Mouse (Mus musculus): ENCODE measurements around the gene Urod. TPM values are rescaled to one million over a fixed set of nuclear protein-coding genes. Genes with fewer than 3 reads are reported as not detected.

The Urod gene
- total RNA-seq, 4 experiments from 2014 or later, result 62.5 to 75.0 (median 67.2) TPM

- DNase-seq (ENCODE audit: low spot score in 2 of 2), result no peak
These were observed 1.6 kb upstream of the Urod start for GRCm38 (mm10) chr4:116995798-116996135.

DNA sequence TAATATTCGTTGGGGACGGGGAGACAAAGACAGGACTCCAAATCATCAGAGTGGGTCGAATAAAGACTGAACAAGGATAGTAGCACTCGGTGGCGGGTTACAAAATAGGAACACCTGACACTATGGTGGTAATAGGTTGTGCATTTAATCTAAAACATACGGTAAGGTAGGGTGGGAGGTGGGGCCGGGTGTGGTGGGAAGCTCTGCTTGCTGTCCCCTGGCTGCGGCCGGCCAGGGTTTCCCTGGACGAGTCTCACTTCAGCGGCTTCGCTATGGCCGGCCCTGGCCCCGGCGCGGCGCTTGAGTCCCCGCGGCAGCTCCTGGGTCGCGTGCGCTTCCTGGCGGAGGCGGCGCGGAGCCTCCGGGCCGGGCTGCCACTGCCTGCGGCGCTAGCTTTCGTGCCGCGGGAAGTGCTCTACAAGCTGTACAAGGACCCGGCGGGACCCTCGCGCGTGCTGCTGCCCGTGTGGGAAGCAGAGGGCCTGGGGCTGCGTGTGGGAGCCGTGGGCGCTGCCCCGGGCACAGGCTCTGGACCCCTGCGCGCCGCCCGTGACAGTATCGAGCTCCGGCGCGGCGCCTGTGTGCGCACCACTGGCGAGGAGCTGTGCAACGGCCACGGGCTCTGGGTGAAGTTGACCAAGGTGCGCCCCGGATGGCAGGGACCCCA, 1.1 kb upstream of the Urod start, which contains the start of gene Hectd3:
TSS of gene Hectd3 (plus strand) at position 187 of the 667 bp plus-strand sequence.
- no peak for DNase-seq (ENCODE audit: low spot score in 2 of 2)

DNA sequence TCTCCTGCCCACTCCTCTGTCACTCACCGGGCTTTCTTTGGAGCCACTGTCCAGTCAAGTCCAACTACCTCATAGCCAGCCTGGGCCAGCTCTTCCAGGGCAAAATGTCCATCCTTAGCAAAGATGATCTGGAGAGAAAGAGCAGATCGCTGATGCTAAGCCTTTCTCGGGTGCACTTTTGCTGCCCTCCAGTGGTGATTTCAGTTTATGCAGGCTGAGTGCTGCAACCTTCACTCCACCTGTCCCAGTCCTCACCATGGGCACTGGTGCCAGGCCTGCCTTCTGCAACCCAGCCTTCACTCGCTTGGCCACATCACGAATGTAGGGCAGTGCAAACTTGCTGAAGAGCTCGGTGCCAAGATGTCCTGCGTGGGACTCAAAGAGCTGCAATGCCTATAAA, 2.8 kb downstream of the Urod start:
- DNase-seq (ENCODE audit: low spot score in 2 of 2), result peak in 1 of 2 experiments; percentile 88

DNA sequence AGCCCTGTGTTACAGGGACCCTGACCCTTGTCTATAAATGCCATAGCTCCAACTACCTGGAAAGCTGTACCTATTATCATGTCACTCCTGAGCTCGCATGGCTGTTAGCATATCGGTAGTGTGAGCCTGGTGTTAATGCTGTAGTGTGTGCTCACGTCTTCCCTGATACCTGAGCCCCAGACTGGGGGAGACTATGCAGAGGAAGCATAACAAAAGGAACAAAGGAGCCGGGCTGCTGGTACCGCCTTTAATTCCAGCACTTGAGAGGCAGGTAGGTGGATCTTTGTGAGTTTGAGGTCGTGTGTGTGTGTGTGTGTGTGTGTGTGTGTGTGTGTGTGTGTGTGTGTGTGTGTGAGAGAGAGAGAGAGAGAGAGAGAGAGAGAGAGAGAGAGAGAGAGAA, 4.5 kb downstream of the Urod start:
- no peak for DNase-seq (ENCODE audit: low spot score in 2 of 2)

GRCm38 (mm10) chr4:116987122-116987456, 7.1 kb downstream of the Urod start:
- no peak for DNase-seq (ENCODE audit: low spot score in 2 of 2)

DNA sequence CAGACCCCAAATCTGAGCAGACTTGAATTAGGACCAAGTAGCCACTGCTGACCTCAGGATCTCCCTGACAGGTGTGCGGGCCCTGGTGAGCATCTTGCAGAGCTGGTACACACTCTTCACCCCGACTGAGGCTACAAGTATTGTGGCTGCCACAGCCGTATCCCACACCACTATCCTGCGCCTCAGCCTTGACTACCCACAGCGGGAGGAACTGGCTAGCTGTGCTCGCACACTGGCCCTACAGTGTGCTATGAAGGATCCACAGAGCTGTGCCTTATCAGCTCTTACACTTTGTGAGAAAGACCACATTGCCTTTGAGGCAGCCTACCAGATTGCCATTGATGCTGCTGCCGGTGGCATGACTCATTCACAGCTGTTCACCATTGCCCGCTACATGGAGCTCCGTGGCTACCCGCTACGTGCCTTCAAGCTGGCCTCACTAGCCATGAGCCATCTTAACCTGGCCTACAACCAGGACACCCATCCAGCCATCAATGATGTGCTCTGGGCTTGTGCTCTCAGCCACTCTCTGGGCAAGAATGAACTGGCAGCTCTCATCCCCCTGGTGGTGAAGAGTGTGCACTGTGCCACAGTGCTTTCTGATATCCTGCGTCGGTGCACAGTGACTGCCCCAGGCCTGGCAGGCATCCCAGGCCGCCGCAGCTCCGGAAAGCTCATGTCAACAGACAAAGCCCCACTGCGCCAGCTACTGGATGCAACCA, 7.7 kb downstream of the Urod start:
- peak; percentile 43 to 59 for DNase-seq (ENCODE audit: low spot score in 2 of 2)

DNA sequence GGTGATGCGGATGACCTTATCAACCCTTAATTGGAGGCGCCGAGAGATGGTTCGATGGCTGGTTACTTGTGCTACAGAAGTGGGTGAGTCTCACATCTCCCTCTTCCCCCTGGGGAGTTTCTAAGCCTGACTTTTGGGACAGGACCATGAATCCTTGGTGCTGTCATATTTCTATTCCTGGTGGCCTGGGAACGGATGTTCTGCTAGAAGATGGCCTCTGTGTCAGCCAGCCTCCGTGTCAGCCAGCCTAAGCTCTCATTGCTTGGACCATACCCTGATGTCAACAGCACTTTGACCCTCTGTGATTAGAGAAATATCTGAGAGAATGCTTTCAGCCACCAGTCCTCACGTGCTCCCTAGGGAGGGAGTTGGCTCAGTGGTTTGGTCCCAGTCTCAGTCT, 8.5 kb downstream of the Urod start:
- DNase-seq (ENCODE audit: low spot score in 2 of 2), result no peak

- DNase-seq (ENCODE audit: low spot score in 2 of 2), result no peak
These were observed 17.7 kb downstream of the Urod start for GRCm38 (mm10) chr4:116976503-116976902.

GRCm38 (mm10) chr4:116954951-116955350, 39.3 kb downstream of the Urod start:
- no peak for DNase-seq (ENCODE audit: low spot score in 2 of 2)

GRCm38 (mm10) chr4:116951642-116952041, 42.6 kb downstream of the Urod start:
- no peak for DNase-seq (ENCODE audit: low spot score in 2 of 2)

DNA sequence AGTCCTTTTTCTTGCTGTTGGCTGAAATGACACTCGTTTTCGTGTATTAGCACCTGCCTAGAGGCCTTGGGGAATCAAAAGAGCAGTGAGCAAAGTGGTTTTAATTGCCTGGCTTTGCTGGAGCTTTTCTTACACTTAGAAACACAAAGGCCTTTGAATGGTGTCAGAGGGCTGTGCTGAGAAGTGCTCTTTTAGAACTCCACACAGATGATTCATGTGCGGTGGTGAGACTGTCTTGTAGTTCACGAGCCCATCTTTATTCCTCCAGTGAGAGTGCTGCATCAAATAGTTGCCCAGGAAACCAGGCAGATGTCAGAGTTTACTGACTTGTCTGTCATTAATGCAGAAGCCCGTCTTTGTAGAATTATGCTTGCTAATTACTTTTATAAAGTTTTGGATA, 50.2 kb downstream of the Urod start:
- no peak for DNase-seq (ENCODE audit: low spot score in 2 of 2)

GRCm38 (mm10) chr4:116942695-116943094, 51.5 kb downstream of the Urod start:
- DNase-seq (ENCODE audit: low spot score in 2 of 2), result no peak

Other genes starting within 250 kb of the Urod start
- 10 to 100 TPM; 13.1 to 15.3 (median 14.9) TPM for gene Toe1, start 186.8 kb downstream of the Urod start, total RNA-seq (2022)
- gene Mutyh, start 186.7 kb downstream of the Urod start, total RNA-seq (2022), result 1 to 10 TPM; 2.1 to 4.8 (median 2.9) TPM
- 1 to 10 TPM; 1.3 to 1.9 (median 1.7) TPM for gene Hpdl, start 172.7 kb downstream of the Urod start, total RNA-seq (2022)
- 10 to 100 TPM; 11.4 to 13.9 (median 12.4) TPM for gene Zswim5, start 117.0 kb downstream of the Urod start, total RNA-seq (2022)
- gene Hectd3, start 904 bp upstream of the Urod start, total RNA-seq (2022), result 10 to 100 TPM; 40.3 to 60.2 (median 48.0) TPM
- gene Eif2b3, start 25.0 kb upstream of the Urod start, total RNA-seq (2022), result 10 to 100 TPM; 19.4 to 23.1 (median 22.5) TPM
- 1 to 10 TPM; 1.4 to 3.0 (median 1.6) TPM for gene Ptch2, start 101.7 kb upstream of the Urod start, total RNA-seq (2022)
- gene Btbd19, start 131.3 kb upstream of the Urod start, total RNA-seq (2022), result 10 to 100 TPM; 14.1 to 18.8 (median 17.4) TPM
- gene Tctex1d4, start 132.4 kb upstream of the Urod start, total RNA-seq (2022), result not detected
- gene Plk3, start 139.6 kb upstream of the Urod start, total RNA-seq (2022), result 10 to 100 TPM in 3 of 4 experiments, 1 to 10 TPM in 1; 8.0 to 14.1 (median 12.9) TPM
- 100 to 1,000 TPM; 561 to 608 (median 588) TPM for gene Rps8, start 161.8 kb upstream of the Urod start, total RNA-seq (2022)
- gene Kif2c, start 188.2 kb upstream of the Urod start, total RNA-seq (2022), result under 1 TPM in 3 of 4 experiments, not detected in 1; 0.15 to 0.42 (median 0.36) TPM